Mouse (Mus musculus) stomach, embryonic 16.5 days (tissue): ENCODE results near the gene Spint4. TPM values are rescaled to one million over a fixed set of nuclear protein-coding genes. Genes with fewer than 3 reads are reported as not detected.

Experiments used
- ATAC-seq: fragments of 200-750 bp; cut with Nextera tagmentation; 2 replicates; pipeline ENCODE4 v1.8.0; 2017; ENCODE audit warnings: moderate number of reproducible peaks, moderate TSS enrichment; ENCODE audit not compliant: insufficient read depth, low FRiP score
- H3K27ac ChIP-seq: fragments of 300-500 bp; sonication (generic); 2 replicates; pipeline ENCODE4 v1.5.1; 2014; ENCODE audit warnings: low read length
- H3K27me3 ChIP-seq: fragments of 300-500 bp; sonication (generic); 2 replicates; pipeline ENCODE4 v1.6.1; 2014; ENCODE audit warnings: low read length, control low read depth, mixed read lengths; ENCODE audit not compliant: control insufficient read depth, insufficient read depth
- H3K36me3 ChIP-seq: fragments of 300-500 bp; sonication (generic); 2 replicates; pipeline ENCODE4 v1.6.1; 2014; ENCODE audit warnings: low read length; ENCODE audit not compliant: control insufficient read depth, insufficient read depth
- H3K4me1 ChIP-seq: fragments of 300-500 bp; sonication (generic); 2 replicates; pipeline ENCODE4 v1.6.1; 2014; ENCODE audit warnings: low read length, control low read depth, mixed read lengths; ENCODE audit not compliant: control insufficient read depth, insufficient read depth
- H3K4me2 ChIP-seq: fragments of 300-500 bp; sonication (generic); 2 replicates; pipeline ENCODE4 v1.6.1; 2014; ENCODE audit warnings: low read depth, low read length, mixed read lengths
- H3K4me3 ChIP-seq: fragments of 300-500 bp; sonication (generic); replicated peaks from 2 replicates; pipeline ENCODE4 v1.5.1; 2014; ENCODE audit warnings: mild to moderate bottlenecking, low read length
- H3K9ac ChIP-seq: fragments of 300-500 bp; sonication (generic); 2 replicates; pipeline ENCODE4 v1.6.1; 2014; ENCODE audit warnings: low read length
- H3K9me3 ChIP-seq: fragments of 300-500 bp; sonication (generic); replicated peaks from 2 replicates; pipeline ENCODE4 v1.6.1; 2016; ENCODE audit warnings: low read length, control low read depth; ENCODE audit not compliant: control insufficient read depth
- WGBS: fragments of 180-500 bp; shearing (Covaris S2); extraction: QIAGEN DNeasy Blood & Tissue Kit; methylation state at CpG from one replicate; pipeline ENCODE4 v1.1.7; 2014; 5-methylcytosine and 5-hydroxymethylcytosine counted together
- polyA plus RNA-seq: library from polyadenylated mRNA; unstranded; fragments of >200 nt; fragmentation: Nextera tagmentation; extraction: Ambion mirVana; gene quantifications from 2 replicates; pipeline ENCODE4 v1.2.1, GENCODE M21; 2015

The Spint4 gene
- polyA plus RNA-seq, 1 experiment from 2014 or later = not detected

GRCm38 (mm10) chr2:164744987-164745386 lies 46.7 kb downstream of the Spint4 start:
- peak overlapping the region; percentile 98; the same call in 1 of the 2 replicates for H3K9ac ChIP-seq

DNA sequence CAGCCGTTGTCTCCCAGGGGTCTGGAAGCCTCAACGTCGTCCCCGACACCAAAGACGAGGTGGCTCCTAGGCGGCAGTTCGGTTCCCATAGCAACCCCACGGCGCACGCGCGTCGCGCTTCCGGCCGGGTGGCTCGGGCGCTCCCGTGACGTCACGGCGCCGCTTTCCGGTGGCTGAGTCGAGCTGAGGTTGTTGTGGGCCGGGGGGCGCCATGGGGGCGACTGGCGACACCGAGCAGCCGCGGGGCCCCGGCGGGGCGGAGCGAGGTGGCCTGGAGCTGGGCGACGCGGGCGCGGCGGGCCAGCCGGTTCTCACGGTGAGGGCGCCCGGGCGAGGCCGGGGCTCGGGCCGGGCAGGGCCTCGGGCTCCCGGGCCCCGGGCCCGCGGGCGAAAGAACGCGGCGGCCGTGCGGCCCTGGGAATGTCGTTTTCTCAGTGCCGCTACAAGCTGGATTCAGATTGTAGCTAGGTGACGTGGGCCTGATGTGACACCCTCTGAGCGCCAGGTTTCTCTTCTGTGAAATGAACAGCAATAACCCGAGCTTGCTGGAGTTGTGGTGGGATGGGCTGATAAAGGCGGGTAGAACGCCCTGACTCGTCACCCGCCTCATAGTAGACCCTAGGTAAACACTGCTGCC lies 47.7 kb downstream of the Spint4 start, which contains the start of the genes Wfdc3 and Dnttip1:
Gene Wfdc3 (minus strand): TSS at position 89 of the 637 bp plus-strand sequence.
Gene Dnttip1 (plus strand): TSS at position 141 of the 637 bp plus-strand sequence.
- H3K4me1 ChIP-seq = peaks cover 17% of the 10 kb centered on the region
- peak within 1 kb of the TSS; percentile 75 for H3K4me3 ChIP-seq
- ATAC-seq = peak; percentile 92
- WGBS = under 1% methylated on average over 70 of the region's 70 CpGs
- 0 out of 2 replicates have a peak, but pooled peaks cover 8% of the 10 kb centered on the region for H3K36me3 ChIP-seq
- H3K27ac ChIP-seq = peak within 1 kb of the TSS; percentile 48
- peak within 1 kb of the TSS; percentile 98 for H3K9ac ChIP-seq
- H3K27me3 ChIP-seq = no peaks in the 10 kb centered on the region
- H3K4me2 ChIP-seq = peak within 1 kb of the TSS; percentile 86
- no peaks in the 10 kb centered on the region for H3K9me3 ChIP-seq

More at GRCm38 (mm10) chr2:164744987-164745386, 46.7 kb downstream of the Spint4 start:
- no peaks in the 10 kb centered on the region for H3K9me3 ChIP-seq
- H3K4me2 ChIP-seq = peak overlapping the region; percentile 86
- H3K4me1 ChIP-seq = peaks cover 17% of the 10 kb centered on the region
- ATAC-seq = no peak
- H3K27me3 ChIP-seq = no peaks in the 10 kb centered on the region
- no peak overlapping the region for H3K27ac ChIP-seq
- H3K36me3 ChIP-seq = 0 out of 2 replicates have a peak, but pooled peaks cover 2% of the 10 kb centered on the region
- H3K4me3 ChIP-seq = peak overlapping the region; percentile 75
- 70% methylated on average over 13 of the region's 13 CpGs for WGBS

GRCm38 (mm10) chr2:164746693-164747092 lies 48.4 kb downstream of the Spint4 start:
- no peak for ATAC-seq
- Histone ChIP-seq H3K4me2 (peak overlapping the region; percentile 86), H3K27me3 (no peaks in the 10 kb centered on the region), H3K9ac (peak overlapping the region; percentile 98), H3K4me3 (peak overlapping the region; percentile 75), H3K27ac (peak overlapping the region; percentile 48), H3K36me3 (0 out of 2 replicates have a peak, but pooled peaks cover 8% of the 10 kb centered on the region), H3K4me1 (peaks cover 17% of the 10 kb centered on the region), H3K9me3 (no peaks in the 10 kb centered on the region)
- WGBS = 42% methylated on average over 8 of the region's 8 CpGs

DNA sequence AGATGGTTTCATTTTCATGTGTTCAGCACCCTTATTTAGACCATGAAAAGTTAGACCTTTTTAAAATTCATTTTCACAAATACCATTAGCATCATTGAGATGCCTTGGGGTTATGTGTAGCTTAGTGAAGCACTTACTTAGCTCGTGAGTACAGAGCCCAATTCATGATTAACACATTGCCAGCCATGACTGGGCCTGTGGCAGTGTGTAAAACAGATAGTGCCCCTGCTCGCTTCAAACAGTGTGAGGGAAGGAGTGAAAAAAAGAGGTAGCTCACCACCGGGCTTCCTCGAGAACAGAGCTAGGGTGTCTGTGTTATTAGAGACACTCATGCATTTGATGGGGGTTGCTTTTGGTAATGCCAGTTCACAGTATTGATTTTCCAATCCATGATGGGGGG lies 49.9 kb downstream of the Spint4 start:
- no peak overlapping the region for H3K9ac ChIP-seq
- WGBS = 82% methylated on average over 4 of the region's 4 CpGs
- no peak overlapping the region for H3K4me3 ChIP-seq
- peaks cover 14% of the 10 kb centered on the region; the same call in 1 of the 2 replicates for H3K36me3 ChIP-seq
- no peaks in the 10 kb centered on the region for H3K9me3 ChIP-seq
- ATAC-seq = no peak
- no peaks in the 10 kb centered on the region for H3K27me3 ChIP-seq
- H3K4me1 ChIP-seq = peaks cover 17% of the 10 kb centered on the region
- H3K4me2 ChIP-seq = no peak overlapping the region
- no peak overlapping the region for H3K27ac ChIP-seq

DNA sequence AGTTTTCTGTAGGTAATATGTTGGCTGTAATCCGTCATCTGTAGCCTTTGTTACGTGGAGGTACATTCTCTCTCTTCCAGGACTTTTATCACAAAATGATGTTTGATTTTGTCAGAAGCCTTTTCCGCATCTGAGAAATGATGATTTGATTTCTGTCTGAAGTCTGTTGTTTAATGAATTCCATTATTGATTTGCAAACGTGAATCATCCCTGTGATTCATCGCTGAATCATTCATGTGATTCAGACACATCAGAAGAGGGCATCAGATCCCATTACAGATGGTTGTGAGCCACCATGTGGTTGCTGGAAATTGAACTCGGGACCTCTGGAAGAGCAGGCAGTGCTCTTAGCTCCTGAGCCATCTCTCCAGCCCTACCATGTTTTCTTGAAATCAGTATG lies 50.7 kb downstream of the Spint4 start:
- peaks cover 17% of the 10 kb centered on the region; the same call in 1 of the 2 replicates for H3K36me3 ChIP-seq
- ATAC-seq = no peak

More for the DNA sequence above, 50.7 kb downstream of the Spint4 start:
- Histone ChIP-seq H3K27me3 (no peaks in the 10 kb centered on the region), H3K9me3 (no peaks in the 10 kb centered on the region), H3K4me2 (no peak overlapping the region), H3K27ac (no peak overlapping the region), H3K9ac (no peak overlapping the region), H3K4me3 (no peak overlapping the region), H3K4me1 (peaks cover 17% of the 10 kb centered on the region)
- 86% methylated on average over 6 of the region's 6 CpGs for WGBS

Other genes starting within 250 kb of the Spint4 start
- gene Sys1, start 241.5 kb upstream of the Spint4 start, polyA plus RNA-seq = 48.1 and 49.4 TPM in 2 replicates
- gene Gm20458, start 237.5 kb upstream of the Spint4 start, polyA plus RNA-seq = 17.2 and 19.2 TPM in 2 replicates
- not detected in 2 replicates for gene Trp53tg5, start 224.8 kb upstream of the Spint4 start, polyA plus RNA-seq
- gene Dbndd2, start 212.4 kb upstream of the Spint4 start, polyA plus RNA-seq = 12.1 and 21.3 TPM in 2 replicates
- gene Pigt, start 201.0 kb upstream of the Spint4 start, polyA plus RNA-seq = 69.6 and 72.9 TPM in 2 replicates
- 155 and 197 TPM in 2 replicates for gene Wfdc2, start 136.1 kb upstream of the Spint4 start, polyA plus RNA-seq
- gene Spint3, start 125.0 kb upstream of the Spint4 start, polyA plus RNA-seq = not detected in 2 replicates
- gene Wfdc6a, start 113.1 kb upstream of the Spint4 start, polyA plus RNA-seq = 1.3 and 2.2 TPM in 2 replicates
- gene Eppin, start 104.9 kb upstream of the Spint4 start, polyA plus RNA-seq = not detected in 2 replicates
- not detected in 2 replicates for gene Wfdc6b, start 85.0 kb upstream of the Spint4 start, polyA plus RNA-seq
- not detected in 2 replicates for gene Wfdc8, start 84.9 kb upstream of the Spint4 start, polyA plus RNA-seq
- not detected in 2 replicates for gene Wfdc16, start 59.7 kb upstream of the Spint4 start, polyA plus RNA-seq
- gene Wfdc10, start 42.5 kb upstream of the Spint4 start, polyA plus RNA-seq = 0.79 TPM in 1 of 2 replicates, not detected in the other
- gene Wfdc9, start 41.9 kb upstream of the Spint4 start, polyA plus RNA-seq = not detected in 2 replicates
- gene Wfdc11, start 24.4 kb upstream of the Spint4 start, polyA plus RNA-seq = not detected in 2 replicates
- gene Wfdc13, start 13.4 kb upstream of the Spint4 start, polyA plus RNA-seq = 4.2 and 5.5 TPM in 2 replicates
- not detected in 2 replicates for gene Spint5, start 16.8 kb downstream of the Spint4 start, polyA plus RNA-seq
- gene Wfdc3, start 47.4 kb downstream of the Spint4 start, polyA plus RNA-seq = 1.3 and 1.9 TPM in 2 replicates
- gene Dnttip1, start 47.5 kb downstream of the Spint4 start, polyA plus RNA-seq = 58.0 and 58.3 TPM in 2 replicates
- 332 and 335 TPM in 2 replicates for gene Ube2c, start 71.4 kb downstream of the Spint4 start, polyA plus RNA-seq
- 15.7 and 377 TPM in 2 replicates for gene Tnnc2, start 81.5 kb downstream of the Spint4 start, polyA plus RNA-seq
- gene Snx21, start 87.3 kb downstream of the Spint4 start, polyA plus RNA-seq = 26.3 and 26.5 TPM in 2 replicates
- 23.8 and 23.9 TPM in 2 replicates for gene Acot8, start 106.4 kb downstream of the Spint4 start, polyA plus RNA-seq
- 8.8 TPM in 2 replicates for gene Zswim3, start 106.6 kb downstream of the Spint4 start, polyA plus RNA-seq
- 15.6 and 16.5 TPM in 2 replicates for gene Zswim1, start 124.2 kb downstream of the Spint4 start, polyA plus RNA-seq
- not detected in 2 replicates for gene Spata25, start 130.0 kb downstream of the Spint4 start, polyA plus RNA-seq
- gene Ctsa, start 134.4 kb downstream of the Spint4 start, polyA plus RNA-seq = 159 and 162 TPM in 2 replicates
- 7.2 and 7.9 TPM in 2 replicates for gene Neurl2, start 135.0 kb downstream of the Spint4 start, polyA plus RNA-seq
- gene Pltp, start 159.2 kb downstream of the Spint4 start, polyA plus RNA-seq = 60.1 and 76.5 TPM in 2 replicates
- gene Pcif1, start 180.8 kb downstream of the Spint4 start, polyA plus RNA-seq = 58.6 and 69.6 TPM in 2 replicates
- 11.3 and 12.4 TPM in 2 replicates for gene Zfp335, start 213.3 kb downstream of the Spint4 start, polyA plus RNA-seq
- 5.4 and 5.5 TPM in 2 replicates for gene Mmp9, start 242.3 kb downstream of the Spint4 start, polyA plus RNA-seq